Mouse (Mus musculus) stomach, embryonic 16.5 days (tissue): ENCODE data around the gene Nfya. TPM values are rescaled to one million over a fixed set of nuclear protein-coding genes. Genes with fewer than 3 reads are reported as not detected.
"Not testable (repeated sequence)": the region's sequence is repeated elsewhere in the genome, so short reads cannot be mapped to it uniquely, and the experiment has no call there.

ENCODE experiments used
- ATAC-seq: fragments of 200-750 bp; cut with Nextera tagmentation; 2 replicates; pipeline ENCODE4 v1.8.0; 2017; ENCODE audit warnings: moderate number of reproducible peaks, moderate TSS enrichment; ENCODE audit not compliant: insufficient read depth, low FRiP score
- H3K27ac ChIP-seq: fragments of 300-500 bp; sonication (generic); 2 replicates; pipeline ENCODE4 v1.5.1; 2014; ENCODE audit warnings: low read length
- H3K27me3 ChIP-seq: fragments of 300-500 bp; sonication (generic); 2 replicates; pipeline ENCODE4 v1.6.1; 2014; ENCODE audit warnings: low read length, control low read depth, mixed read lengths; ENCODE audit not compliant: control insufficient read depth, insufficient read depth
- H3K36me3 ChIP-seq: fragments of 300-500 bp; sonication (generic); 2 replicates; pipeline ENCODE4 v1.6.1; 2014; ENCODE audit warnings: low read length; ENCODE audit not compliant: control insufficient read depth, insufficient read depth
- H3K4me1 ChIP-seq: fragments of 300-500 bp; sonication (generic); 2 replicates; pipeline ENCODE4 v1.6.1; 2014; ENCODE audit warnings: low read length, control low read depth, mixed read lengths; ENCODE audit not compliant: control insufficient read depth, insufficient read depth
- H3K4me2 ChIP-seq: fragments of 300-500 bp; sonication (generic); 2 replicates; pipeline ENCODE4 v1.6.1; 2014; ENCODE audit warnings: low read depth, low read length, mixed read lengths
- H3K4me3 ChIP-seq: fragments of 300-500 bp; sonication (generic); replicated peaks from 2 replicates; pipeline ENCODE4 v1.5.1; 2014; ENCODE audit warnings: mild to moderate bottlenecking, low read length
- H3K9ac ChIP-seq: fragments of 300-500 bp; sonication (generic); 2 replicates; pipeline ENCODE4 v1.6.1; 2014; ENCODE audit warnings: low read length
- H3K9me3 ChIP-seq: fragments of 300-500 bp; sonication (generic); replicated peaks from 2 replicates; pipeline ENCODE4 v1.6.1; 2016; ENCODE audit warnings: low read length, control low read depth; ENCODE audit not compliant: control insufficient read depth
- WGBS: fragments of 180-500 bp; shearing (Covaris S2); extraction: QIAGEN DNeasy Blood & Tissue Kit; methylation state at CpG from one replicate; pipeline ENCODE4 v1.1.7; 2014; 5-methylcytosine and 5-hydroxymethylcytosine counted together
- polyA plus RNA-seq: library from polyadenylated mRNA; unstranded; fragments of >200 nt; fragmentation: Nextera tagmentation; extraction: Ambion mirVana; gene quantifications from 2 replicates; pipeline ENCODE4 v1.2.1, GENCODE M21; 2015

Gene Nfya
- polyA plus RNA-seq, 1 experiment from 2014 or later: 11.3 TPM

- 68% methylated on average over 6 of the region's 6 CpGs for WGBS
Observed at GRCm38 (mm10) chr17:48363421-48363965, 46.2 kb downstream of the Nfya start.

GRCm38 (mm10) chr17:48362966-48363365 lies 46.7 kb downstream of the Nfya start:
- Histone ChIP-seq H3K4me1 (0 out of 2 replicates have a peak, but pooled peaks cover 3% of the 10 kb centered on the region), H3K9ac (no peak overlapping the region), H3K36me3 (no peaks in the 10 kb centered on the region), H3K27ac (no peak overlapping the region), H3K9me3 (no peaks in the 10 kb centered on the region), H3K27me3 (no peaks in the 10 kb centered on the region), H3K4me2 (no peak overlapping the region), H3K4me3 (no peak overlapping the region)
- no peak for ATAC-seq
- WGBS: 76% methylated on average over 8 of the region's 8 CpGs

More at GRCm38 (mm10) chr17:48363421-48363965, 46.2 kb downstream of the Nfya start:
- Histone ChIP-seq H3K4me1 (0 out of 2 replicates have a peak, but pooled peaks cover 3% of the 10 kb centered on the region), H3K9ac (no peak overlapping the region), H3K27me3 (no peaks in the 10 kb centered on the region), H3K36me3 (no peaks in the 10 kb centered on the region), H3K4me2 (no peak overlapping the region), H3K27ac (no peak overlapping the region), H3K9me3 (no peaks in the 10 kb centered on the region), H3K4me3 (no peak overlapping the region)
- ATAC-seq: no peak

- no peaks in the 10 kb centered on the region for H3K36me3 ChIP-seq
- H3K4me3 ChIP-seq: no peak overlapping the region
- H3K4me1 ChIP-seq: 0 out of 2 replicates have a peak, but pooled peaks cover 3% of the 10 kb centered on the region
- no peaks in the 10 kb centered on the region for H3K27me3 ChIP-seq
- H3K9me3 ChIP-seq: no peaks in the 10 kb centered on the region
- no peak overlapping the region for H3K4me2 ChIP-seq
- no peak overlapping the region for H3K27ac ChIP-seq
- 50% methylated on average over 3 of the region's 3 CpGs for WGBS
- ATAC-seq: no peak
- H3K9ac ChIP-seq: no peak overlapping the region
Observed at GRCm38 (mm10) chr17:48362346-48362745, 47.4 kb downstream of the Nfya start.

GRCm38 (mm10) chr17:48360462-48360861 lies 49.2 kb downstream of the Nfya start:
- ATAC-seq: no peak
- H3K27me3 ChIP-seq: no peaks in the 10 kb centered on the region
- WGBS: 62% methylated on average over 4 of the region's 4 CpGs

GRCm38 (mm10) chr17:48359616-48360015 lies 50.1 kb downstream of the Nfya start, which contains the start of gene Treml1:
Treml1 (plus strand) TSS chr17:48359916.
- WGBS: 67% methylated on average over 7 of the region's 7 CpGs
- Histone ChIP-seq H3K4me2 (no peak within 1 kb of the TSS), H3K27ac (no peak within 1 kb of the TSS), H3K4me1 (0 out of 2 replicates have a peak, but pooled peaks cover 3% of the 10 kb centered on the region), H3K9ac (no peak within 1 kb of the TSS), H3K4me3 (no peak within 1 kb of the TSS), H3K27me3 (no peaks in the 10 kb centered on the region), H3K36me3 (no peaks in the 10 kb centered on the region), H3K9me3 (no peaks in the 10 kb centered on the region)
- ATAC-seq: no peak

More at GRCm38 (mm10) chr17:48360462-48360861, 49.2 kb downstream of the Nfya start:
- no peak overlapping the region for H3K9ac ChIP-seq
- H3K27ac ChIP-seq: no peak overlapping the region
- no peak overlapping the region for H3K4me3 ChIP-seq
- H3K36me3 ChIP-seq: no peaks in the 10 kb centered on the region
- H3K4me2 ChIP-seq: no peak overlapping the region
- H3K4me1 ChIP-seq: 0 out of 2 replicates have a peak, but pooled peaks cover 3% of the 10 kb centered on the region
- no peaks in the 10 kb centered on the region for H3K9me3 ChIP-seq

GRCm38 (mm10) chr17:48357892-48358291 lies 51.8 kb downstream of the Nfya start:
- no peaks in the 10 kb centered on the region for H3K9me3 ChIP-seq
- H3K4me2 ChIP-seq: no peak overlapping the region
- no peak overlapping the region for H3K27ac ChIP-seq
- no peak overlapping the region for H3K9ac ChIP-seq
- H3K4me1 ChIP-seq: 0 out of 2 replicates have a peak, but pooled peaks cover 2% of the 10 kb centered on the region
- H3K4me3 ChIP-seq: no peak overlapping the region
- H3K36me3 ChIP-seq: no peaks in the 10 kb centered on the region
- H3K27me3 ChIP-seq: no peaks in the 10 kb centered on the region
- ATAC-seq: no peak
- WGBS: 45% methylated on average over 2 of the region's 2 CpGs

- ATAC-seq: no peak
- Histone ChIP-seq H3K4me2 (no peak overlapping the region), H3K9ac (no peak overlapping the region), H3K27me3 (no peaks in the 10 kb centered on the region), H3K36me3 (no peaks in the 10 kb centered on the region), H3K4me3 (no peak overlapping the region), H3K27ac (no peak overlapping the region), H3K4me1 (no peaks in the 10 kb centered on the region), H3K9me3 (no peaks in the 10 kb centered on the region)
- WGBS: 89% methylated on average over 3 of the region's 3 CpGs
Observed at GRCm38 (mm10) chr17:48355822-48356221, 53.9 kb downstream of the Nfya start.

GRCm38 (mm10) chr17:48352976-48353375 lies 56.7 kb downstream of the Nfya start:
- not testable (repeated sequence) for H3K4me2 ChIP-seq, H3K9me3 ChIP-seq, H3K27me3 ChIP-seq, H3K4me1 ChIP-seq, H3K9ac ChIP-seq, H3K4me3 ChIP-seq, H3K36me3 ChIP-seq, ATAC-seq, H3K27ac ChIP-seq
- 77% methylated on average over 7 of the region's 7 CpGs for WGBS

- Histone ChIP-seq H3K4me1 (no peaks in the 10 kb centered on the region), H3K36me3 (no peaks in the 10 kb centered on the region), H3K4me3 (no peak overlapping the region), H3K27me3 (no peaks in the 10 kb centered on the region), H3K9me3 (no peaks in the 10 kb centered on the region), H3K4me2 (no peak overlapping the region), H3K9ac (no peak overlapping the region), H3K27ac (no peak overlapping the region)
- WGBS: 65% methylated on average over 5 of the region's 5 CpGs
- no peak for ATAC-seq
Observed at GRCm38 (mm10) chr17:48350681-48351193, 59.0 kb downstream of the Nfya start.
